In the genomic region with DNA sequence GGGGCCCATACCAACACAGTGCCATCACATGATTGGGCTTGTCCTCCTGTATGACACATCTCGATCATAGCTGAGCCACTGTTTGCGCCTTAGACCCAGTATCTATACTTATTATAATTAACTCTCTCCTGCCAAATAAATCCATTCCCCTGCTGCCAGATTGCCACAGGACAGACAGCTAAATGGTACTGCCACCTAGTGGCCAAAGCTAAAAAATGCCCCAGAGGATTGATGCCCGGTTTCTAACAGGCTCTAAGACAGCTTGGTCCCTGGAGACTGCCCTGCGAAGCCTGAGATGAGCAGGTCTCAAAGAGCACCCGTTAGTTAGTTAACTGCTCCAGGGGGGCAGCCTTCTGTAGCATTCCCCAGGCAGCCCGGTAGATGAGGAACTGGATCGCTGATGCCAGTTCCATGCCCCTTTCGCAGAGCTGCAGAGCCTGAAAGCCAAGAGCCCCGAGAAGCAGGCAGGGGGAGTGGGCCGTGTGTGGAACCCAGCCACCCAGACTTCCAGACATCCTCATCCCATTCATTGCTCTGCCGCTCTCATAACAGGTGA, we compare ENCODE assay signal across 8 mouse cellular contexts. TPM values are rescaled to one million over a fixed set of nuclear protein-coding genes. Genes with fewer than 3 reads are reported as not detected.
DNase-seq lines count a peak whose midpoint lies in the region; ATAC-seq and TF ChIP-seq lines count a peak whose summit lies in the region.

No protein-coding gene starts in this region.

- peak; percentile 19 to 33; a peak in 1 of 4 replicates for ATAC-seq in hematopoietic stem cell, adult 5-6 weeks (replicated peaks in 1 of 2; ENCODE audit: insufficient read depth in 1 of 2, low FRiP score in 2 of 2, low TSS enrichment in 1 of 2, low read depth in 1 of 2, poor library complexity in 2 of 2, severe bottlenecking in 2 of 2)

- no peaks in the 10 kb centered on the region for H3K36me3 ChIP-seq in spleen, adult 2 months (ENCODE audit: control insufficient read depth, insufficient read depth, low read length)

- H3K4me3 ChIP-seq in lung, adult 2 months (replicated peaks; ENCODE audit: extremely low read depth, low read depth, low read length): no peak overlapping the region
- no peak overlapping the region for H3K4me3 ChIP-seq in spleen, adult 2 months (ENCODE audit: extremely low read depth, insufficient read depth, insufficient read length)

- H3K27ac ChIP-seq in spleen, adult 2 months (ENCODE audit: insufficient read depth, low read length): no peak overlapping the region

- H3K27me3 ChIP-seq in spleen, adult 2 months (ENCODE audit: control insufficient read depth, insufficient read depth, low read length): no peaks in the 10 kb centered on the region

- no peaks in the 10 kb centered on the region; the same call in none of the 2 replicates for H3K4me1 ChIP-seq in lung, adult 2 months (ENCODE audit: control insufficient read depth, insufficient read depth, low read length)
- no peaks in the 10 kb centered on the region; the same call in 1 of the 2 replicates for H3K4me1 ChIP-seq in spleen, adult 2 months (ENCODE audit: control insufficient read depth, insufficient read depth, insufficient read length)

- TF ChIP-seq CTCF in lung, adult 2 months (IDR thresholded peaks at IDR 0.05; ENCODE audit: insufficient read depth, low read length): peak; percentile 46; the same call in 1 of the 2 replicates
- TF ChIP-seq CTCF in spleen, adult 2 months (IDR thresholded peaks at IDR 0.05; ENCODE audit: extremely low read depth, insufficient read depth, insufficient read length, insufficient replicate concordance): peak; percentile 58; the same call in 1 of the 2 replicates

- DNase-seq in adrenal gland, adult (ENCODE audit: inconsistent age in 2 of 2, low spot score in 1 of 2): peak; percentile 62 to 89
- DNase-seq in adrenal gland, adult 8-10 months: no peak
- peak; percentile 57 for DNase-seq in ovary, postnatal 14 days (ENCODE audit: low spot score)
- no peak for DNase-seq in ovary, postnatal 10 days (ENCODE audit: low spot score)
- DNase-seq in cerebellum, postnatal 36 days: peak; percentile 43 to 62
- DNase-seq in lung, adult 2 months: peak; percentile 39
- DNase-seq in spleen, adult 2 months (ENCODE audit: low read depth in 1 of 2, low spot score in 2 of 2): peak; percentile 51 to 56

- WGBS in lung, adult 2 months: 33% methylated on average over 11 of the region's 11 CpGs
- 31% methylated on average over 11 of the region's 11 CpGs for WGBS in spleen, adult 2 months

- TF ChIP-seq POLR2A in lung, adult 2 months (IDR thresholded peaks at IDR 0.05; ENCODE audit: borderline replicate concordance, extremely low read depth, low read depth, low read length): no peak
- TF ChIP-seq POLR2A in spleen, adult 2 months (IDR thresholded peaks at IDR 0.05; ENCODE audit: low read depth, low read length): no peak

RNA-seq across cellular contexts. Expression of a gene that starts 8.0 kb away (rescaled TPM):
- under 1 TPM; 0.11 to 0.84 (median 0.36) TPM for total RNA-seq in adrenal gland, adult 8-10 months (2022)
- 1.9 and 2.3 TPM in 2 replicates for total RNA-seq in hematopoietic stem cell, adult 5-6 weeks (2017)
- 5.0 and 5.4 TPM in 2 replicates for polyA plus RNA-seq in lung, adult 2 months (2012; rRNA removed)
- 0.02 and 0.04 TPM in 2 replicates for polyA plus RNA-seq in spleen, adult 2 months (2012; rRNA removed)

RNA-seq across cellular contexts. Expression of a gene that starts 32.5 kb away (rescaled TPM):
- total RNA-seq in adrenal gland, adult 8-10 months (2022): 1 to 10 TPM; 2.0 to 4.1 (median 3.0) TPM
- total RNA-seq in hematopoietic stem cell, adult 5-6 weeks (2017): 67.8 and 118 TPM in 2 replicates
- 11.8 and 15.2 TPM in 2 replicates for polyA plus RNA-seq in lung, adult 2 months (2012; rRNA removed)
- polyA plus RNA-seq in spleen, adult 2 months (2012; rRNA removed): 37.0 and 41.7 TPM in 2 replicates

RNA-seq across cellular contexts. Expression of a gene that starts 32.7 kb away (rescaled TPM):
- total RNA-seq in adrenal gland, adult 8-10 months (2022): 10 to 100 TPM; 27.0 to 35.6 (median 28.7) TPM
- total RNA-seq in hematopoietic stem cell, adult 5-6 weeks (2017): 0.94 TPM in 1 of 2 replicates, not detected in the other
- 8.2 and 11.8 TPM in 2 replicates for polyA plus RNA-seq in lung, adult 2 months (2012; rRNA removed)
- polyA plus RNA-seq in spleen, adult 2 months (2012; rRNA removed): 0.33 and 0.45 TPM in 2 replicates

RNA-seq across cellular contexts. Expression of a gene that starts 49.8 kb away (rescaled TPM):
- 10 to 100 TPM; 36.3 to 48.6 (median 39.9) TPM for total RNA-seq in adrenal gland, adult 8-10 months (2022)
- total RNA-seq in hematopoietic stem cell, adult 5-6 weeks (2017): 17.7 and 23.0 TPM in 2 replicates
- polyA plus RNA-seq in lung, adult 2 months (2012; rRNA removed): 18.1 and 23.5 TPM in 2 replicates
- 8.7 and 12.1 TPM in 2 replicates for polyA plus RNA-seq in spleen, adult 2 months (2012; rRNA removed)

Comparison
In these comparisons a context has a peak if more than half of its experiments do, and no peak if none do; other contexts are left out.
1. DNase-seq: peak in adrenal gland, adult (2 of 2), ovary, postnatal 14 days (single experiment), cerebellum, postnatal 36 days (2 of 2), lung, adult 2 months (single experiment) and spleen, adult 2 months (2 of 2); none in adrenal gland, adult 8-10 months (single experiment) and ovary, postnatal 10 days (single experiment).
2. RNA of a gene that starts 32.5 kb away (total RNA-seq): 67.8 to 118 TPM in hematopoietic stem cell, adult 5-6 weeks; 2.0 to 4.1 TPM in adrenal gland, adult 8-10 months; every median in the first group is over 10 times any median in the second.
3. RNA of a gene that starts 32.7 kb away (total RNA-seq): 27.0 to 35.6 TPM in adrenal gland, adult 8-10 months; 0.94 TPM in hematopoietic stem cell, adult 5-6 weeks; every median in the first group is over 10 times any median in the second.